Mouse (Mus musculus) olfactory bulb, adult 2 months (tissue): ENCODE data around the gene Zfp770.

Source experiments
- CTCF ChIP-seq: fragments of 200-500 bp; IDR thresholded peaks from 2 replicates; pipeline ENCODE4 v1.5.1; 2012; ENCODE audit warnings: low read depth, mild to moderate bottlenecking, low read length, moderate library complexity; ENCODE audit not compliant: insufficient read depth
- POLR2A ChIP-seq: fragments of 200-500 bp; IDR thresholded peaks from 2 replicates; pipeline ENCODE4 v1.6.1; 2012; ENCODE audit warnings: mild to moderate bottlenecking, low read depth, low read length, moderate library complexity; ENCODE audit not compliant: insufficient read depth

DNA sequence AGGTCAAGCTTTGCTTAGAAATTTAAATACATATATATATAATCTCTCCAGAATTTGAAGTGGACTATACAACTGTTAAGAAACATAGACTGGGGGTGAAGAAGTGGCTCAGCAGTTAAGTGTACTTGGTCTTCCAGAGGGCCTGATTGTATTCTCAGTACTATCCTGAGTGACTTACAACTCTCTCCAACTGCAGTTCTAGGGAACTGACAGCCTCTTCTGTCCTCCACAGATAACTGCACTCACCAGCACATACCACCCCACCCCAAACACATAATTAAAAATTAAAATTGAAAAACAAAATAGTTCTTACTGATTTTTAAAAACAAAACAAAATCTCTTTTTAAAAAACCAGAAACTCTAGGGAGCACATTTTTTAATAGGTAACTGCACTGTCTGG, 28.0 kb downstream of the Zfp770 start:
- TF ChIP-seq CTCF = no peak
- no peak for TF ChIP-seq POLR2A
